Mouse (Mus musculus) retina, embryonic 14.5 days (tissue): Measurements from ENCODE around the gene Dmrtc2.
A peak's percentile ranks its signal among the peaks of the same experiment; 100 is the strongest.

ENCODE experiments used
- DNase-seq: peaks from one replicate; pipeline ENCODE4 v3.0.0-alpha.2; 2015; ENCODE audit warnings: low spot score

The Dmrtc2 gene

DNA sequence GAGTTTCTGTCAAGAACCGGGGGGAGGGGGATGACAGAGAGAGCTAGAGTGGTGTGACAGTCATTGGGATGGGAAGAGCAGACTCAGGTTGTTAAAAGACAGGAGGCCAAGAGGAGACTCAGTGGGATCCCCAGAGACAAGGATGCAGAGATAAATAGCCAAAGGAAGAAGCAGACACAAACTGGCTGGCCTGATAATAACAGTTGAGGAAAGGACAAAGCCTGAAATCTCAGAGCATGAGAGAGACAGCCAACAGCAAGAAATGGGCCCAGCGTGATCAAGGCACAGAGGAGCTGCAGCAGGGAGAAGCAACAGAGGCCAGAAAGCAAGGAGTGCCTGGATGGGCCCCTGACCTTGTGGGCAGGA, 32.4 kb downstream of the Dmrtc2 start:
- DNase-seq = no peak

DNA sequence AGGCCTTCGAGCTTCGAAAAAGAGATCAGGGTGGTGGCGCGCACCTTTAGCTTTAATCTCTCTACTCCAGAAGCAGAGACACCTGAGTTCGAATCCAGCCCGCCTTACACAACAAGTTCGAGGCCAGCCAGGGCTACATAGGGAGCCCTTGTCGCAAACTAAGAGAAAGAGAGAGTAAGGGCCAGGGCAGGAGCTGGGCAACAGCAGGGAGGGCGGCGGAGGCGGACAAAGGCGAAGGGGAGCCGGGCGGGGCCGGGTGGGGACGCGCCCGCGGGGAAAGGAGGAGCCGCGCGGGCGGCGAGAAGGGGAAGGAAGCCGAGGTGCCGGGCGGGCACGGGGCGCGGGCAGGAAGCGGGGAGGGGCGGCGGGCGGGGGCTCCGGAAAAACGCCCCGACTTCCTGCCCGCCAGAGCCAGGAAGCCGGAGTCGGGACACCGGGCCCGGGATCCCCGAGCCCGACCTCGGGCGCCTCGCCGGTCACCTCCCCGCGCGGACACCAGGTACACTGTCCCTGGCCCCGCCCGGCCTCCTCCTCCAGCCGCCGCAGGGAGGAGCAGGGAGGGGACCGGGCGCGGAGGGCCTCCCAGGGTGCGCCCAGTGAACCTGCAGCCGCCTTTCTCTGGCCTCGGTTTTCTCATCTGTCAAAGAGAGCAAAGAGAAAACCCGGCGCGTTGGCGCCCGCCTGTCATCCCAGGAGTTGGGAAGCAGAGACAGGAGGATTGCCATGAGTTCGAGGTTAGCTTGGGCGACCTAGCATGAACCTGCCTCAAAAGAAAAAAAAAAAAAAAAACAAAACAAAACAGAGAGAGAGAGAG, 33.0 kb downstream of the Dmrtc2 start, which contains the start of gene Arhgef1:
Gene Arhgef1 (plus strand): TSS at position 283 of the 814 bp plus-strand sequence.
- DNase-seq = peak; percentile 41

DNA sequence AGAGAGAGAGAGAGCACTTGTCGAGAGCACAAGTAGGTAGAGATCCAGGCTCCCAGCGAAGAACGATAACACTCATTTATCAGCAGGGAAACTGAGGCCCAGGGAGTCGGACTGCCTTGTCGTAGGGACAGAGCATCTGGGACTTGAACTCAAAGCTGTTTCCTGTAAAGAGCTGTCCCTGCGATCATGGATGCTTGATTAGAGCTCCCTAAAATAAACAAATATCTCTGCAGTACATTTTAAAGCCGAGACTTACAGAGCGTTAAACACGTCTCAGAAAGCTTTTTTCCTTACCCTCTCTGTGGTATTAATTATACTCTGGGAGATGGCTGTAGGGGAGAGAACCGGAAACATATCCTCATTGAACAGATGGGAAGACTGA, 33.6 kb downstream of the Dmrtc2 start:
- no peak for DNase-seq

DNA sequence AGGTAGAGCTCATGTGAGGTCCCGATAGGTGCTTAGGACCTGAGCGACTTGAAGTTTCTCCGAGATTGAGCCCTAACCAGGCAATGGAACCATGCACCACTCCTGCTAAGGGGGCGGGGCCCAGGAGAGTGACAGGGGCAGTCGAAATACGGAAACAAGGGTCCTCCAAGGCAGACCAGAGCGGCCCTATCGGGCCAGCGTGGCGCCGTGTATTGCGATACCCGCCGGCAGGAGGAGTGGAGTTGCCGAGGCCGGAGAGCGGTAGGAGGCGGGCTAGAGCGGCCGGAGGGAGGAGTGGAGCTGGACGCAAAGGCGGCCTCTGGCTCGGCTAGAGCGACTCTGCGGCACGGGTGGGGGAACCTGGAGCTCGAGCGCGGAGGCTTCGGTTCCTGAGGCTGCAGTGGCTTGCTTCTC, 34.2 kb downstream of the Dmrtc2 start:
- peak; percentile 98 for DNase-seq

DNA sequence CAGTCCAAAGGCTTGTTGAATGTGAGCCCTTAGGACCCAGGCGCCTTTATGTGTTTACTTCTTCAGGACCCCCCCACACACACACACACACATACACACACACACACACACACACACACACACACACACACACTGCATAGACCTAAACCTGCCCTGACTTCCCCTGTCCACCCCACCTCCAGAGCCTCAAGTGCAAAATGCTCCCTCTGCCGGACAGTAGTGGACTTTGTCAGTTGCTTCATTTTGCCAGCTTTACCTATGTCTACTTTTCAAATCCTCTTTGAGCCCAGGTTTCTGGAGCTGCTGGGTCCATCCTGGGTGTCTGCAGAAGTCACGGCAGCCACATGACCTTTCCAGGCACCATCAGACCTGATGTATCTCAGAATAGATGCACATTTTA, 35.1 kb downstream of the Dmrtc2 start:
- peak; percentile 84 for DNase-seq

DNA sequence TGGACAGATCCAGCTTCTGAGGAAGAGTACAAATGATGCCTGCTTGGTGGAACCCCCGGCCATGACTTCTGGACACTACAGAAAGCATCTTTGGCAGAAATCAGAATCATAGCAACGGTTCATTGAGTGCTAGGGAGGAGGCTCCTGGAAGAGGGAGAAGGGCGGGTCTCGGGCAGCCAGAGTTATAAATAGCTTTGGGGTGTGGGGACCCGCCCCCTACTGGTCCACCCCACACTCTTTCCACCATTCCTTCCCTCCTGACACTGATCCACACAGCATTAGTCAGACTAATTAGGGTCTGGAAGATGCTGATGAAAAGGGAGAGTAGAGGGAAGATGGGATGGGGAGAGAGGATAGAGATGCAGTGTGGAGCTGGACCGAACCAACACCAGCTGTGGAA, 36.7 kb downstream of the Dmrtc2 start:
- DNase-seq = no peak

DNA sequence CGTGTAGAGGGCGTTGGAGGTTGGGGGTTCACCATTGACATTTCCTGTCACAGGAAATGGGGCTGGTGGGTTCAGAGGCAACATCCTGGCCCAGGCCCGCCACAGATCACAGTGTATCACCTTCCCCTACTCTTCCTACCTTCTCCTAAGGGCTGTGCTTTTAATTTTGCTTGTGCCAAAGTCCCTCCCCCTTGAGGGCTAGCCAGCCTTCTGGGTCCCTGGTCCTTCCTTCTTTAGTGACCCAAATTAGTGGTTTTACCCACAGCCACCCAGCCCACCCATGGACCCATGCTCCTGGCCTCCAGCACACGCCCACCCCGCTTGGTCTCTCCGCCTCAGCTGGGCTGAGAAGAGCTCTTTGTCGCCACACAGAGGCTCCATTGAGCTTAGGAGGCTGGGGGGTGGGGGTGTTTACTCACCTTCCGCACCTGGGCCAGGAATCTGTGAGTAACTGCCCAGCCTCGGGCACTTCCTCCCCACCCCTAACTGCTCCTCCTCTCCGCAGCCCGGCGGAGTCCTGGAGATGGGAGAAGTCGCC, 37.4 kb downstream of the Dmrtc2 start:
- no peak for DNase-seq

DNA sequence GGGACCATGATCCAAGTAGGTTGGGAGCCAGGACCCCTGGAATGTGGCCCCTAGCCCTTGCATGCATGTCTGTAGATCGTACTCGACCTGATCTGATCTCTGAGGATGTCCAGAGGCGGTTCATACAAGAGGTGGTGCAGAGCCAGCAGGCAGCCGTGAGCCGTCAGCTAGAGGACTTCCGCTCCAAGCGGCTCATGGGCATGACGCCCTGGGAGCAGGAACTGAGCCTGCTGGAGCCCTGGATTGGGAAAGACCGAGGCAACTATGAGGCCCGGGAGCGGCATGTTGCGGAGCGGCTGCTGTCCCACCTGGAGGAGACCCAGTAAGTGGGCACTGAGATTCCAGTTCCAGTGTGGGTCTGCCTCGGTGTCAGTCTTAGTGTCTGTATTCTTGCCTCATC, 42.6 kb downstream of the Dmrtc2 start:
- DNase-seq = no peak

DNA sequence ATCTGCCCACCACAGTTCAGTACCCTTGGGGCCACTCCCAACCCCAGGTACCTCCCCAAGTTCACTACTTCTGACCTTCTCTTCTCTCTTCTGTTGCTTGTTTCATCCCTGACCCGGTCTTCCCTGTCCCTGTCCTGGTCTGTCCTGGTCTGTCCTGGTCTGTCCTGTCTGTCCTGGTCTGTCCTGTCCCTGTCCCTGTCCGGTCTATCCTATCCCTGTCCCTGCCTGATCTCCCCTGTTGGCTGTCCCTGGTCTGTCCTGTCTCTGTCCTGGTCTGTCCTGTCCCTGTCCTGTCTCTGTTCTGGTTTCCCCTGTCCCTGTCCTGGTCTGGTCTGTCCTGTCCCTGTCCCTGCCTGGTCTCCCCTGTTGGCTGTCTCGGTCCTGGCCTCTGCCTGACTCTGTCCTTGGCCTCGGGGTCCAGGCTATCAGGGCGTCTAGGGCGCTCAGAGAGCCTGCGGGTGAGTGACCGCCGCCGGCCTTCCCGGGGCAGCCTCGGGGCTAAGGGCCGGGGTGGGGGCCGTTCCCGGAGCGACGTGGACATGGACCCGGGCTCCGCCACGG, 49.0 kb downstream of the Dmrtc2 start:
- no peak for DNase-seq

DNA sequence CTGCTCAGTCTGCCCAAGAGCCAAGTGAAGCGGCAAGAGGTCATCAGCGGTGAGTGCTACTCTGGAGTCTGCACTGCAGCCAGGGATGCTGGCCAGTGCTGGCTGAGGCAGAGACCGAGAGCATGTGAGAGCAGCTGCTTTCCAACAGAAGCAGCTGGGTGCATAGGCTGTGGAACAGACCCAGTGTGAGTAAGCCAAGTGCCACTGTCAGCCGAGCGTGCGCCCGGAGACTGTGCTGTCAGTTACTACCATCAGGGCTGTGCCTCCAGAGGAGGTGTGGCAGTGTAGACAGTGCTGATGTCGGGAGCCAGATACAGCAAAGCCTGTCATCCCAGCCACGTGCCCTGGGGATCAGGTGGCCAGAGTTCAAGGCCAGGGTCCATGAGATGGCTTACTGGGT, 49.9 kb downstream of the Dmrtc2 start:
- DNase-seq = no peak
